Mouse (Mus musculus): ENCODE measurements around the gene Fbxw7. TPM values are rescaled to one million over a fixed set of nuclear protein-coding genes. Genes with fewer than 3 reads are reported as not detected.
"Not testable (repeated sequence)": the region's sequence is repeated elsewhere in the genome, so short reads cannot be mapped to it uniquely, and the experiment has no call there.

Gene Fbxw7
- polyA plus RNA-seq, 1 experiment from 2014 or later, result 12.9 TPM

DNA sequence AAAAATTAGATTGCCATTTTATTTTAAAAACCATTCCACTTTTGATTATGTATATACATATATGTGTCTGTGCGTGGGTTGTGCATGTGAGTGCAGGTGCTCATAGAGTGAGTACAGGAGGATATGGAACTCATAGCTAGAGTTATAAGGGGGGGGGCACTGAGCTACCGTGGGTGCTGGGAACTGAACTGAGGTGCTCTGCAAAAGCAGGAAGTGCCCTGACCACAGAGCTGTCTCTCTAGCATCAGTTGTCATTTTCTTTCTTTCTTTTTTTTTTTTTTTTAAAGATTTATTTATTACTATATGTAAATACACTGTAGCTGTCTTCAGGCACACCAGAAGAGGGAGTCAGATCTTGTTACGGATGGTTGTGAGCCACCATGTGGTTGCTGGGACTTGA, 46.7 kb downstream of the Fbxw7 start:
- H3K4me2 ChIP-seq (ENCODE audit: low read depth, low read length); H3K27ac ChIP-seq (ENCODE audit: low read length); H3K4me3 ChIP-seq (replicated peaks; ENCODE audit: low read length); H3K9me3 ChIP-seq (replicated peaks; ENCODE audit: control insufficient read depth, low read length); H3K9ac ChIP-seq (ENCODE audit: low read length); H3K36me3 ChIP-seq (ENCODE audit: control insufficient read depth, insufficient read depth, low read length); H3K27me3 ChIP-seq (ENCODE audit: control insufficient read depth, insufficient read depth, low read length); ATAC-seq (ENCODE audit: insufficient read depth, low FRiP score); H3K4me1 ChIP-seq (ENCODE audit: control insufficient read depth, insufficient read depth, low read length): not testable (repeated sequence)
- WGBS, result 89% methylated on average over 3 of the region's 3 CpGs

DNA sequence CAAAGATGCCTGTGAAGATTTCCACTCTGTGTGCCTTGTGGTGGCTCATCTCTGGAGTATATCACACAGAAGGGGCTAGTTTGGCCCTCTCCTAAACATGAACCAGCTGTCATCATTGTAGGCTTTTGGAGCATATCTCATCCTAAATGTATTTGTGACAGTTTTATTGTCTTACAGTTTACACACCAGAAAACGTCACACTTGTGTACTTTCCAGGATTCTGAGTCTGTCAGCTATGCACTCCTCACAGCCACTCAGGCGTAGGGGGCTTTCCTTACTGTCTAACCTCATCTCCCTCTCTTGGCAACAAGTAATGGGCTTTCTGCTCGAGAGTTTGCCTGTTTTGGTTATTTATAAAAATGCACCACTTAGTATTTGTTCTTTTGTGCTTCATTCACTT, 50.6 kb downstream of the Fbxw7 start:
- Histone ChIP-seq H3K36me3 (ENCODE audit: control insufficient read depth, insufficient read depth, low read length) (no peaks in the 10 kb centered on the region), H3K4me1 (ENCODE audit: control insufficient read depth, insufficient read depth, low read length) (peaks cover 11% of the 10 kb centered on the region), H3K4me3 (replicated peaks; ENCODE audit: low read length) (no peak overlapping the region), H3K27ac (ENCODE audit: low read length) (no peak overlapping the region), H3K9ac (ENCODE audit: low read length) (no peak overlapping the region), H3K4me2 (ENCODE audit: low read depth, low read length) (no peak overlapping the region), H3K27me3 (ENCODE audit: control insufficient read depth, insufficient read depth, low read length) (no peaks in the 10 kb centered on the region), H3K9me3 (replicated peaks; ENCODE audit: control insufficient read depth, low read length) (no peaks in the 10 kb centered on the region)
- ATAC-seq (ENCODE audit: insufficient read depth, low FRiP score), result no peak
- 53% methylated on average over 3 of the region's 3 CpGs for WGBS

DNA sequence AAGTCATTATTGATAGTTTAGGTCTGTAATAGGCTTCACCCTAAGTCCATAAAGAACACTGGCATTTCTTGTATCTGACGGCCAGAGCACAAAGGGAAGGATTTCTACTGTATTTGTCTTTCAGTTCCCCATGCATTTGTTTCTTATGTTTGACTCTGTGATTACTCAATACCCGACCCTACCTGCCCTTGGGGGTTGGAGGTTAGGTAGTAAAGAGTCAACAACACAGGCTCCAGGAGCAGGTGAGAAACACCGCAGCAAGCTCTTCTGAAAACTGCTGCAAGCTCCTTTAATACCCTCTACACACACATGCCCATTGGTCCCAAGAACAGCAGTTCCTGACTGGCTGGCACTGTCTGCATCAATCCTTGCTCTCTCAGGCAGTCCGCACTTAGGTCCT, 51.8 kb downstream of the Fbxw7 start:
- Histone ChIP-seq H3K4me2 (ENCODE audit: low read depth, low read length) (no peak overlapping the region), H3K36me3 (ENCODE audit: control insufficient read depth, insufficient read depth, low read length) (no peaks in the 10 kb centered on the region), H3K27me3 (ENCODE audit: control insufficient read depth, insufficient read depth, low read length) (no peaks in the 10 kb centered on the region), H3K9ac (ENCODE audit: low read length) (no peak overlapping the region), H3K27ac (ENCODE audit: low read length) (0 out of 2 replicates have a peak overlapping the region, but pooled peaks have one; percentile 30), H3K4me3 (replicated peaks; ENCODE audit: low read length) (no peak overlapping the region), H3K9me3 (replicated peaks; ENCODE audit: control insufficient read depth, low read length) (no peaks in the 10 kb centered on the region), H3K4me1 (ENCODE audit: control insufficient read depth, insufficient read depth, low read length) (peaks cover 11% of the 10 kb centered on the region)
- WGBS, result 35% methylated on average over 4 of the region's 4 CpGs
- ATAC-seq (ENCODE audit: insufficient read depth, low FRiP score), result 0 out of 2 replicates have a peak, but pooled peaks have one; percentile 3

DNA sequence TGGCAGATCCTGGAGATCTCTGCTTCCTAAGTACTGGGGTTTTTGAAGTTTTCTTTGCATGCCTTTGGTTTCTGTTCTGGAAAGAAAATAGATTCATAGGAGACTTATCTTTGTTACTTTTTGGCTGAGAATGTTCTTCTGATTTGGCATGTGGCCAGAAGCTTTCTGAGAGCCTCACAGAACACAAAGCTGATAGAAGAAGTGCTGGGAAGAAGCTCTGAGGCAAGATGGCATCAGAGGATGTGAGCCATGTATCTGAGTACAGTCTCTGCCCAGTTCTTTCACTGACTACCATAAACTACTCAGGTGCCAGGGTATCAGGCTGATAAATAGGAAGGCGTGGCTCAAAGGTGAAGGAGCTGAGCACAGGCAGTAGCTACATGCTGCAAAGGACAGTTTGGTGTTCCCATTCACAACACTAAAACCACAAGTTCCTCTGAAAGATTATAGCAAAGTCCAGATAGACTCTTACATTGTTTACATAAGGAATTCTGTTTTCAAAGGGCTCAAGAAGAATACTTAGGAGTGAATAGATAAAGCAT, 52.4 kb downstream of the Fbxw7 start:
- no peak overlapping the region for H3K4me2 ChIP-seq (ENCODE audit: low read depth, low read length)
- no peaks in the 10 kb centered on the region for H3K36me3 ChIP-seq (ENCODE audit: control insufficient read depth, insufficient read depth, low read length)
- H3K9me3 ChIP-seq (replicated peaks; ENCODE audit: control insufficient read depth, low read length), result no peaks in the 10 kb centered on the region
- H3K9ac ChIP-seq (ENCODE audit: low read length), result no peak overlapping the region
- no peak overlapping the region for H3K4me3 ChIP-seq (replicated peaks; ENCODE audit: low read length)
- H3K4me1 ChIP-seq (ENCODE audit: control insufficient read depth, insufficient read depth, low read length), result peaks cover 11% of the 10 kb centered on the region
- WGBS, result 43% methylated on average over 1 of the region's 1 CpGs
- peak; percentile 29; the same call in 1 of the 2 replicates for ATAC-seq (ENCODE audit: insufficient read depth, low FRiP score)
- no peak overlapping the region for H3K27ac ChIP-seq (ENCODE audit: low read length)
- no peaks in the 10 kb centered on the region for H3K27me3 ChIP-seq (ENCODE audit: control insufficient read depth, insufficient read depth, low read length)

DNA sequence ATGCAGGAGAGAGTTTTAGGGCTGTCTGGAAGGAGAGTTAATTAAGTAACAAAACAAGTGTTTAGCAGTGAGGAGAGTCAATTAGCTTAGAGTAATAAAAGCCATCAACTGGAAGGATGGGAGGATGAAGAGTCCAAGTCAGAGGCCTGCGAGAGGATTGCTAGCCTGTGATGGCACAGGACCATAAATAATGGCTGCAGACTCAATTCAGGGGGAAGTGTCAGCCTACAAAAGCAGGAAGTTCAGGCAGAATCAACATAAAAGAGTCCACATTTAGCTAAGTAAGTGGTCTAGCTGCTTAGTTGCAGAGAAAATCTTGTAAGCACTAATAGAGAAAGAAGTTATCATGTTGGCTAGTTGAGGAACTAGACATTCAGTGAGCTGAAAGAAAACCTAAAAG, 52.9 kb downstream of the Fbxw7 start:
- ATAC-seq (ENCODE audit: insufficient read depth, low FRiP score), result no peak
- no peaks in the 10 kb centered on the region for H3K27me3 ChIP-seq (ENCODE audit: control insufficient read depth, insufficient read depth, low read length)
- H3K4me1 ChIP-seq (ENCODE audit: control insufficient read depth, insufficient read depth, low read length), result peaks cover 11% of the 10 kb centered on the region
- no peaks in the 10 kb centered on the region for H3K36me3 ChIP-seq (ENCODE audit: control insufficient read depth, insufficient read depth, low read length)
- no peak overlapping the region for H3K27ac ChIP-seq (ENCODE audit: low read length)
- no peak overlapping the region for H3K4me3 ChIP-seq (replicated peaks; ENCODE audit: low read length)
- H3K4me2 ChIP-seq (ENCODE audit: low read depth, low read length), result no peak overlapping the region
- no peaks in the 10 kb centered on the region for H3K9me3 ChIP-seq (replicated peaks; ENCODE audit: control insufficient read depth, low read length)
- WGBS, result 48% methylated on average over 1 of the region's 1 CpGs
- H3K9ac ChIP-seq (ENCODE audit: low read length), result no peak overlapping the region

DNA sequence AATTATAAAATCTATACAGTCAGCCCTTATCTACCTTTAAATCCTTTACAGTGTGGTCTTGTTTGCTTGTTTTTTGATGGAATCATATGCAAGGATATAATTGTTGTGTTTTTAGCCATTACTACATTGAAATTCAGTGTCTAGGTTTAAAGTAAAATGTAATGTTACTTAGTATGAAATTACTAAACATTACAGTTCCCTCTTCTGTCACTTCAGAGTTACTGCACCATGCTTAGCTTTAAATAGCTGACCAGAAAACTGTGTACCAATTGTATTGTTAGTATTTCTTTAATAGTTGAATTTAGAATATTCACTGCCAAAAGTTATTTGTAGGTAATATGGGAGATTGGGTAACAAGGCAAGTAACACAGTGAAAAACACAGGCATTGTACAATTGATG, 55.1 kb downstream of the Fbxw7 start:
- H3K4me1 ChIP-seq (ENCODE audit: control insufficient read depth, insufficient read depth, low read length), result peaks cover 15% of the 10 kb centered on the region
- no peaks in the 10 kb centered on the region for H3K9me3 ChIP-seq (replicated peaks; ENCODE audit: control insufficient read depth, low read length)
- H3K36me3 ChIP-seq (ENCODE audit: control insufficient read depth, insufficient read depth, low read length), result no peaks in the 10 kb centered on the region
- no peak overlapping the region for H3K9ac ChIP-seq (ENCODE audit: low read length)
- no peak overlapping the region for H3K27ac ChIP-seq (ENCODE audit: low read length)
- no peak overlapping the region for H3K4me2 ChIP-seq (ENCODE audit: low read depth, low read length)
- H3K27me3 ChIP-seq (ENCODE audit: control insufficient read depth, insufficient read depth, low read length), result no peaks in the 10 kb centered on the region
- ATAC-seq (ENCODE audit: insufficient read depth, low FRiP score), result no peak
- H3K4me3 ChIP-seq (replicated peaks; ENCODE audit: low read length), result no peak overlapping the region

DNA sequence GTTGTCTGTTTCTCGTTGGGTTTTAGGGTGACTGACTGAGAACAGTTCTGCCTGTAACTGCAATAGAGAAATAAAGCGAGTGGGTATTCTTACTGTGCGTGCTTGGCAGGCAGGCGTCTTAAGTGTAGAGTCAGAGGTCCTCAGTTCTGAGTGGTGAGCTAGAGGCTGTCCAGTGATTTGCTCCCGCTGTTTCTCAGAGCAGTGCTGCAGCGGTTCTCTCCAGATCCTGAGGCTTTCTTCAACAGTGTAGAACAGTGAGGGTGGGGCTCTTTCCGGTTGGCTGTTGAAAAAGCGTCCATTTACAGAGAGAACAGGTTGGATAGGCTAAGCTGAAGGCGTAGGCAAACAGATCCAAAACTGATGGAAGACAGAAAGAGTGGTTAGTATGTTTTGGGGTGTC, 60.2 kb downstream of the Fbxw7 start:
- Histone ChIP-seq H3K27ac (ENCODE audit: low read length) (peak overlapping the region; percentile 29; the same call in 1 of the 2 replicates), H3K9me3 (replicated peaks; ENCODE audit: control insufficient read depth, low read length) (no peaks in the 10 kb centered on the region), H3K4me3 (replicated peaks; ENCODE audit: low read length) (no peak overlapping the region), H3K4me2 (ENCODE audit: low read depth, low read length) (peak overlapping the region; percentile 22; the same call in 1 of the 2 replicates), H3K36me3 (ENCODE audit: control insufficient read depth, insufficient read depth, low read length) (no peaks in the 10 kb centered on the region), H3K27me3 (ENCODE audit: control insufficient read depth, insufficient read depth, low read length) (no peaks in the 10 kb centered on the region), H3K9ac (ENCODE audit: low read length) (peak overlapping the region; percentile 14; the same call in 1 of the 2 replicates), H3K4me1 (ENCODE audit: control insufficient read depth, insufficient read depth, low read length) (peaks cover 10% of the 10 kb centered on the region; the same call in 1 of the 2 replicates)
- WGBS, result 33% methylated on average over 9 of the region's 9 CpGs
- peak; percentile 74 for ATAC-seq (ENCODE audit: insufficient read depth, low FRiP score)

DNA sequence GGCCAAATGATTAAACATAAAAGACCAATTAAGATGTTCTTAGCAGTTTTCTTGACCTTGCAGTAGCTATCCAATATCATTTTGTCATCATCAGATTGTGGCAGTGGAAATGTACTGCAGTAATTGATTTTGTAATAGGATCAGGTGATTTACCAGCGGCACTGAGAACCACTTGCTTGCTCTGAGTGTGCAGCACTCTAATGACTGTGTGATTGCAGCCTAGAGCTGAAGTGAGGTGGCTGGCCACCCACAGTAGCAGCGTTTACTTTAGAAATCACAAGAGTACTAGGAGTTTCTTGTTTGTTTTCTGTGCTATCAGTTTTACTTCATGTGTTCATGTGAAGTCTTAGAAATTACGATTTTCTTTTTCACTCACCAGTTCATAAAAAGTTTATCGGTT, 61.1 kb downstream of the Fbxw7 start:
- no peaks in the 10 kb centered on the region for H3K9me3 ChIP-seq (replicated peaks; ENCODE audit: control insufficient read depth, low read length)
- H3K4me1 ChIP-seq (ENCODE audit: control insufficient read depth, insufficient read depth, low read length), result peaks cover 10% of the 10 kb centered on the region; the same call in 1 of the 2 replicates
- no peaks in the 10 kb centered on the region for H3K27me3 ChIP-seq (ENCODE audit: control insufficient read depth, insufficient read depth, low read length)
- 51% methylated on average over 4 of the region's 4 CpGs for WGBS
- no peaks in the 10 kb centered on the region for H3K36me3 ChIP-seq (ENCODE audit: control insufficient read depth, insufficient read depth, low read length)
- peak; percentile 58; the same call in 1 of the 2 replicates for ATAC-seq (ENCODE audit: insufficient read depth, low FRiP score)
- H3K9ac ChIP-seq (ENCODE audit: low read length), result no peak overlapping the region
- H3K27ac ChIP-seq (ENCODE audit: low read length), result no peak overlapping the region; the same call in 1 of the 2 replicates
- H3K4me3 ChIP-seq (replicated peaks; ENCODE audit: low read length), result no peak overlapping the region
- no peak overlapping the region for H3K4me2 ChIP-seq (ENCODE audit: low read depth, low read length)

DNA sequence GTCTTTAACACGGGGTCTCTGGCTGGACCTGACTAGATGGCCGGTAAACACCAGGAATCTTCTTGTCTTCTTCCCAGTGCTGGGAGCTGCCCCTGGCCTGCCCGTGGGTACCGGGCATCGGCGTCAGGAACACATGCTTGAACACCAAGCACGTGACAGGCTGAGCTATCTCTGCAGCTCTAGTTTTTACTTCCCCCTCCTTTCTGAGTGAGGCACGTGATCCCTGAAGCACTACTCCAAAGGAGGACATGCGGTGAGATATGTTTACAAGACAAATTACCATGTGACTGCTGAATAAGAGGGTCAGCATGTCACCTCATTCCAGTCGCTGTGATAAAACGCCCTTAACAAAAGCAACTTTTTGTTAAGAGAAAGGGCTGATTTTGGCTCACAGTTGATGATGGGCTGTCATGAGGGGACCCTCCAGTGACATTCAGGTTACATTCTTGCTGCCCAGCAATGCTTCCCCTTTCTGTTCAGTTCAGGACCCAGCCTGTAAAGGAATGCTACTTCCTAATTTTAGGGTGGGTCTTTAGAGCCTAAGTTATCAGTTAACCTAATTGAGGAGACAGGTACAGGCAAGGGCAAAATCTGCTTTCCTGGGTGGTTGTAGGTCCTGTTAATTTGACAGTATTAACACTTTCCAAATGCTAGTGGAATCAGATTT, 68.9 kb downstream of the Fbxw7 start:
- H3K27me3 ChIP-seq (ENCODE audit: control insufficient read depth, insufficient read depth, low read length), result no peaks in the 10 kb centered on the region
- H3K27ac ChIP-seq (ENCODE audit: low read length), result no peak overlapping the region
- peak; percentile 50; the same call in 1 of the 2 replicates for ATAC-seq (ENCODE audit: insufficient read depth, low FRiP score)
- H3K36me3 ChIP-seq (ENCODE audit: control insufficient read depth, insufficient read depth, low read length), result no peaks in the 10 kb centered on the region
- H3K4me2 ChIP-seq (ENCODE audit: low read depth, low read length), result no peak overlapping the region; the same call in 1 of the 2 replicates
- H3K9ac ChIP-seq (ENCODE audit: low read length), result no peak overlapping the region
- H3K4me3 ChIP-seq (replicated peaks; ENCODE audit: low read length), result no peak overlapping the region
- no peaks in the 10 kb centered on the region for H3K9me3 ChIP-seq (replicated peaks; ENCODE audit: control insufficient read depth, low read length)
- WGBS, result 28% methylated on average over 11 of the region's 11 CpGs
- H3K4me1 ChIP-seq (ENCODE audit: control insufficient read depth, insufficient read depth, low read length), result peaks cover 6% of the 10 kb centered on the region; the same call in 1 of the 2 replicates

Data from stomach, embryonic 16.5 days (tissue).